Mouse (Mus musculus) olfactory bulb, adult 2 months (tissue): ENCODE results near the gene Jdp2.

Experiments
- CTCF ChIP-seq: fragments of 200-500 bp; IDR thresholded peaks from 2 replicates; pipeline ENCODE4 v1.5.1; 2012; ENCODE audit warnings: low read depth, mild to moderate bottlenecking, low read length, moderate library complexity; ENCODE audit not compliant: insufficient read depth
- POLR2A ChIP-seq: fragments of 200-500 bp; IDR thresholded peaks from 2 replicates; pipeline ENCODE4 v1.6.1; 2012; ENCODE audit warnings: mild to moderate bottlenecking, low read depth, low read length, moderate library complexity; ENCODE audit not compliant: insufficient read depth

GRCm38 (mm10) chr12:85673914-85674313 lies 75.1 kb downstream of the Jdp2 start:
- TF ChIP-seq CTCF, result no peak
- no peak for TF ChIP-seq POLR2A
